Mouse (Mus musculus) embryonic facial prominence, embryonic 14.5 days (tissue): ENCODE data around the gene Pogk. TPM values are rescaled to one million over a fixed set of nuclear protein-coding genes. Genes with fewer than 3 reads are reported as not detected.
A peak's percentile ranks its signal among the peaks of the same experiment; 100 is the strongest.

ENCODE experiments used
- ATAC-seq: fragments of 200-750 bp; cut with Nextera tagmentation; 2 replicates; pipeline ENCODE4 v1.8.0; 2017; ENCODE audit warnings: low read depth, moderate number of reproducible peaks, moderate TSS enrichment
- DNase-seq: peaks from one replicate; pipeline ENCODE4 v3.0.0-alpha.2; 2015; ENCODE audit warnings: low spot score
- H3K27ac ChIP-seq: fragments of 300-500 bp; sonication (generic); replicated peaks from 2 replicates; pipeline ENCODE4 v1.5.1; 2014; ENCODE audit warnings: low read depth, mild to moderate bottlenecking, low read length, moderate library complexity
- H3K27me3 ChIP-seq: fragments of 300-500 bp; sonication (generic); replicated peaks from 2 replicates; pipeline ENCODE4 v1.6.1; 2014; ENCODE audit warnings: low read length; ENCODE audit not compliant: control insufficient read depth, insufficient read depth
- H3K36me3 ChIP-seq: fragments of 300-500 bp; sonication (generic); 2 replicates; pipeline ENCODE4 v1.6.1; 2014; ENCODE audit warnings: low read length, mixed read lengths; ENCODE audit not compliant: control insufficient read depth, insufficient read depth
- H3K4me1 ChIP-seq: fragments of 300-500 bp; sonication (generic); 2 replicates; pipeline ENCODE4 v1.6.1; 2014; ENCODE audit warnings: antibody characterized with exemption, low read length; ENCODE audit not compliant: control insufficient read depth, insufficient read depth
- H3K4me2 ChIP-seq: fragments of 300-500 bp; sonication (generic); 2 replicates; pipeline ENCODE4 v1.6.1; 2014; ENCODE audit warnings: low read depth, mild to moderate bottlenecking, low read length, moderate library complexity, mixed read lengths
- H3K4me3 ChIP-seq: fragments of 300-500 bp; sonication (generic); 2 replicates; pipeline ENCODE4 v1.5.1; 2014; ENCODE audit warnings: low read depth, mild to moderate bottlenecking, low read length
- H3K9ac ChIP-seq: fragments of 300-500 bp; sonication (generic); 2 replicates; pipeline ENCODE4 v1.6.1; 2014; ENCODE audit warnings: low read depth, mild to moderate bottlenecking, low read length, moderate library complexity, mixed read lengths
- H3K9me3 ChIP-seq: fragments of 300-500 bp; sonication (generic); 2 replicates; pipeline ENCODE4 v1.6.1; 2016; ENCODE audit warnings: low read length; ENCODE audit not compliant: control insufficient read depth
- WGBS: fragments of 180-500 bp; shearing (Covaris S2); extraction: QIAGEN DNeasy Blood & Tissue Kit; methylation state at CpG from one replicate; pipeline ENCODE4 v1.1.7; 2014; 5-methylcytosine and 5-hydroxymethylcytosine counted together
- polyA plus RNA-seq: library from polyadenylated mRNA; unstranded; fragments of >200 nt; fragmentation: Nextera tagmentation; extraction: Ambion mirVana; gene quantifications from 2 replicates; pipeline ENCODE4 v1.2.1, GENCODE M21; 2014

The Pogk gene
- polyA plus RNA-seq = 17.3 and 19.0 TPM in 2 replicates

- Histone ChIP-seq H3K4me3 (peak within 1 kb of the TSS; percentile 80), H3K4me1 (peaks cover 11% of the 10 kb centered on the region), H3K36me3 (peaks cover 31% of the 10 kb centered on the region), H3K27me3 (no peaks in the 10 kb centered on the region), H3K9ac (peak within 1 kb of the TSS; percentile 92), H3K4me2 (peak within 1 kb of the TSS; percentile 75), H3K27ac (peak within 1 kb of the TSS; percentile 85), H3K9me3 (peaks cover 6% of the 10 kb centered on the region; the same call in 1 of the 2 replicates)
- WGBS = 10% methylated on average over 18 of the region's 49 CpGs
- peak; percentile 94 for DNase-seq
- peak; percentile 93 for ATAC-seq
These were observed at the start of gene Pogk for GRCm38 (mm10) chr1:166409701-166410220. Pogk (minus strand) TSS chr1:166409863.

DNA sequence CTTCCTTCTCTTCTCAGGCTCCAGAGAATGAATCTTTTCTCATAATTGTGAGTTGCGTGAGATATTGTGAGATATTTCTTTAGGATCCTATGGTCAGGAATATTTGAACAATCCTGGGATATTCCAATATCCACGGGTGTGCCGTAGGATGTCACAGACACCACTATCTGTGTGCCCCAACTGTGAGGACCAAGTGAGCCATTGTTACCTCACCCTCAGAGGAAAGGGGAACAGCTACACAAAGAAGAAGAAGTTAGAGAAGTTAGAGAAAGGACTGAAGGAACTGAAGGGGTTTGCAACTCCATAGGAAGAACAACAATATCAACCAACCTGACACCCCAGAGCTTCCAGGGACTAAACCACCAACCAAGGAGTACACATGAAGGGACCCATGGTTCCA, 32.3 kb upstream of the Pogk start:
- Histone ChIP-seq H3K4me3 (no peak overlapping the region), H3K4me2 (no peak overlapping the region), H3K9me3 (no peaks in the 10 kb centered on the region), H3K9ac (no peak overlapping the region), H3K27me3 (no peaks in the 10 kb centered on the region), H3K36me3 (no peaks in the 10 kb centered on the region), H3K4me1 (no peaks in the 10 kb centered on the region), H3K27ac (no peak overlapping the region)
- DNase-seq (no peak), ATAC-seq (no peak)
- 93% methylated on average over 3 of the region's 3 CpGs for WGBS

DNA sequence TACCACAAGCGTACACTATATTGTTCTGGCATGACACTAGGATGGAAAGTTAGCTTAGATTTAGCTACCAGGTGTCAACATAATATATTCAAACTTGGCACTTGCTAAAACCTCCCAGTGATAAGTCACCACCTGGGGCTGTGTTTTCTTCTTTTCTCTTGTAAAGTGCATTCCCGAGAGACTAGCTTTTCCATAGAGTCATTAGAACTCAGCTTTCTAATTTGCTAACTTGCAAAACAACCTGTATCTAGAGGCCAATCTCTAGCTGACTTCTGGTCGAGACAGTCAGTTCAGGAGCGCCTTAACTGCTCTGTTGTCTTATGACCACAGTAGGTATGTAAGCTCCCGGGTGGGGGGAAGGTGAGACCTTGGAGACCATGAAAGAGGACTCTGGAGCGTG, 29.8 kb upstream of the Pogk start:
- H3K27me3 ChIP-seq = no peaks in the 10 kb centered on the region
- H3K4me3 ChIP-seq = no peak overlapping the region
- WGBS = 58% methylated on average over 6 of the region's 6 CpGs
- H3K36me3 ChIP-seq = no peaks in the 10 kb centered on the region
- DNase-seq (peak; percentile 10), ATAC-seq (no peak)
- H3K9me3 ChIP-seq = no peaks in the 10 kb centered on the region
- no peak overlapping the region for H3K4me2 ChIP-seq
- no peak overlapping the region for H3K9ac ChIP-seq
- no peaks in the 10 kb centered on the region for H3K4me1 ChIP-seq
- no peak overlapping the region for H3K27ac ChIP-seq

DNA sequence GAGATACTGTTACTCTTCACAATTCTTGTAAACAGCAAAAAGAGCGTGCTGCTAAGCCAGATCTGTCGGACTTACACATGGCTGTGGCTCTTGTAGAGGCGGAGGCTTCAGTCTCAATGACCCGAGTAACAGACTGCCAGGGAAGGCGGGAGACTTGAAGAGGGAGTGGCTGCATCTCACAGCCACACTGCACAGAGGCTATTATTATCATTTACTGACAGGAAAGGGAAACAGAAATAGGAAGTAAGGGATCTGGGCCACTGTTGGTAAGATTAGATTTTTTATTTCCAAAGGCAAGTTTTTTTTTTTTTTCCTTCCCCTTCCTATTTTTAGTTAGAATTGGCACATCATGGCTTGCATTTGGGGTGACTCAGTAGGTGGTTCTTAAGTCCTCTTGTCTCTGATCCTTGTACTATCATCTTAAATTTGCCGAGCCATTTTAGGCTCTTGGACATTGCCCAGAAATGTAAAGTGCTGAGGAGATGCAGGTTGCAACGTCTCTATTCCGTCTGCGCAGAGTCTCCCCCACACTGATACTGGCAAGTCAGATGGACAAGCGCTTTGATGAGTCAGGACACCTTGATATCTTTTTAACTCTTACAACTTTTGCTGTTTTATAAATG, 20.3 kb upstream of the Pogk start:
- Histone ChIP-seq H3K4me1 (no peaks in the 10 kb centered on the region), H3K4me3 (no peak overlapping the region), H3K9ac (no peak overlapping the region), H3K36me3 (no peaks in the 10 kb centered on the region), H3K27me3 (no peaks in the 10 kb centered on the region), H3K4me2 (no peak overlapping the region), H3K9me3 (no peaks in the 10 kb centered on the region), H3K27ac (no peak overlapping the region)
- peak; percentile 46 for DNase-seq
- WGBS = 55% methylated on average over 10 of the region's 10 CpGs
- ATAC-seq = no peak

- 60% methylated on average over 3 of the region's 3 CpGs for WGBS
- H3K4me3 ChIP-seq = no peak overlapping the region
- H3K36me3 ChIP-seq = no peaks in the 10 kb centered on the region
- peak; percentile 62 for DNase-seq
- H3K27me3 ChIP-seq = no peaks in the 10 kb centered on the region
- no peaks in the 10 kb centered on the region for H3K9me3 ChIP-seq
- H3K4me2 ChIP-seq = no peak overlapping the region
- no peak overlapping the region for H3K9ac ChIP-seq
- H3K4me1 ChIP-seq = no peaks in the 10 kb centered on the region
- no peak overlapping the region for H3K27ac ChIP-seq
- ATAC-seq = no peak; the same call in 1 of the 2 replicates
These were observed 19.4 kb upstream of the Pogk start for GRCm38 (mm10) chr1:166429053-166429452.

- Histone ChIP-seq H3K27ac (no peak overlapping the region), H3K27me3 (no peaks in the 10 kb centered on the region), H3K9me3 (peaks cover 6% of the 10 kb centered on the region; the same call in 1 of the 2 replicates), H3K4me1 (peaks cover 11% of the 10 kb centered on the region), H3K4me3 (no peak overlapping the region), H3K36me3 (peaks cover 8% of the 10 kb centered on the region), H3K4me2 (no peak overlapping the region), H3K9ac (no peak overlapping the region)
- ATAC-seq (no peak), DNase-seq (no peak)
- WGBS = 92% methylated on average over 3 of the region's 3 CpGs
These were observed 2.6 kb upstream of the Pogk start for GRCm38 (mm10) chr1:166412266-166412665.

- no peak for ATAC-seq
- Histone ChIP-seq H3K27me3 (no peaks in the 10 kb centered on the region), H3K4me2 (no peak overlapping the region), H3K9ac (no peak overlapping the region), H3K4me1 (peaks cover 11% of the 10 kb centered on the region), H3K9me3 (peaks cover 6% of the 10 kb centered on the region; the same call in 1 of the 2 replicates), H3K4me3 (no peak overlapping the region), H3K27ac (no peak overlapping the region), H3K36me3 (peaks cover 15% of the 10 kb centered on the region)
- 100% methylated on average over 1 of the region's 1 CpGs for WGBS
- no peak for DNase-seq
These were observed 1.9 kb upstream of the Pogk start for GRCm38 (mm10) chr1:166411541-166411940.

GRCm38 (mm10) chr1:166409177-166409700, 424 bp downstream of the Pogk start:
- peak overlapping the region; percentile 85 for H3K27ac ChIP-seq
- H3K9ac ChIP-seq = peak overlapping the region; percentile 92
- DNase-seq (peak; percentile 32), ATAC-seq (peak; percentile 75)
- H3K4me3 ChIP-seq = peak overlapping the region; percentile 80
- peaks cover 11% of the 10 kb centered on the region for H3K4me1 ChIP-seq
- no peaks in the 10 kb centered on the region for H3K27me3 ChIP-seq
- WGBS = 6% methylated on average over 4 of the region's 45 CpGs
- peaks cover 34% of the 10 kb centered on the region for H3K36me3 ChIP-seq
- H3K9me3 ChIP-seq = peaks cover 6% of the 10 kb centered on the region; the same call in 1 of the 2 replicates
- peak overlapping the region; percentile 75 for H3K4me2 ChIP-seq
